Mouse (Mus musculus): Measurements from ENCODE around the gene Zfp574.

DNA sequence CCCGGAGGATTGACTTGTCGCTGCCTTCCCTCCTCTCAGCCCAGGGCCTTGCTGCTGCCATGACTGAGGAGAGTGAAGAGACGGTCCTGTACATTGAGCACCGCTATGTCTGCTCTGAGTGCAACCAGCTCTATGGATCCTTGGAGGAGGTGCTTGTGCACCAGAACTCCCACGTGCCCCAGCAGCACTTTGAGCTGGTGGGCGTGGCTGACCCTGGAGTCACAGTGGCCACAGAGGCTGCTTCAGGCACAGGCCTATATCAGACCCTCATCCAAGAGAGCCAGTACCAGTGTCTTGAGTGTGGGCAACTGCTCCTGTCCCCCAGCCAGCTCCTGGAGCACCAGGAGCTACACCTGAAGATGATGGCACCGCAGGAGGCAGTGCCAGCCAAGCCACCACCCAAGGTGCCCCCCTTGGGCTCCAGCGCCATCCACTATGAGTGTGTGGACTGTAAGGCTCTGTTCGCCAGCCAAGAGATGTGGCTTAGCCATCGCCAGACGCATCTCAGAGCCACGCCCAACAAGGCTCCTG lies 7.2 kb downstream of the Zfp574 start:
- TF ChIP-seq CTCF (IDR thresholded peaks at IDR 0.05; ENCODE audit: low read depth, low read length) (no peak), POLR2A (IDR thresholded peaks at IDR 0.05; ENCODE audit: borderline replicate concordance, low read depth, low read length) (no peak)

All from bone marrow macrophage, adult 2 months (primary cell).